Mouse (Mus musculus) heart, embryonic 12.5 days (tissue): ENCODE measurements around the gene Fkbp5. TPM values are rescaled to one million over a fixed set of nuclear protein-coding genes. Genes with fewer than 3 reads are reported as not detected.
"Not testable (repeated sequence)": the region's sequence is repeated elsewhere in the genome, so short reads cannot be mapped to it uniquely, and the experiment has no call there.

Experiments
- ATAC-seq: fragments of 200-750 bp; cut with Nextera tagmentation; 2 replicates; pipeline ENCODE4 v1.8.0; 2017; ENCODE audit warnings: moderate TSS enrichment, moderate library complexity; ENCODE audit not compliant: insufficient number of reproducible peaks, low FRiP score
- H3K27ac ChIP-seq: fragments of 300-500 bp; sonication (generic); 2 replicates; pipeline ENCODE4 v1.5.1; 2016; ENCODE audit warnings: mild to moderate bottlenecking, moderate library complexity; ENCODE audit not compliant: poor library complexity, severe bottlenecking
- H3K27me3 ChIP-seq: fragments of 300-500 bp; sonication (generic); replicated peaks from 2 replicates; pipeline ENCODE4 v1.6.1; 2016; ENCODE audit warnings: mild to moderate bottlenecking, moderate library complexity
- H3K36me3 ChIP-seq: fragments of 300-500 bp; sonication (generic); 2 replicates; pipeline ENCODE4 v1.6.1; 2016; ENCODE audit warnings: mild to moderate bottlenecking, moderate library complexity
- H3K4me1 ChIP-seq: fragments of 300-500 bp; sonication (generic); replicated peaks from 2 replicates; pipeline ENCODE4 v1.6.1; 2016; ENCODE audit warnings: mild to moderate bottlenecking
- H3K4me2 ChIP-seq: fragments of 300-500 bp; sonication (generic); 2 replicates; pipeline ENCODE4 v1.6.1; 2016; ENCODE audit warnings: mild to moderate bottlenecking, moderate library complexity
- H3K4me3 ChIP-seq: fragments of 300-500 bp; sonication (generic); 2 replicates; pipeline ENCODE4 v1.5.1; 2016; ENCODE audit warnings: mild to moderate bottlenecking
- H3K9ac ChIP-seq: fragments of 300-500 bp; sonication (generic); 2 replicates; pipeline ENCODE4 v1.6.1; 2016; ENCODE audit warnings: mild to moderate bottlenecking, moderate library complexity
- H3K9me3 ChIP-seq: fragments of 300-500 bp; sonication (generic); replicated peaks from 2 replicates; pipeline ENCODE4 v1.6.1; 2016; ENCODE audit warnings: mild to moderate bottlenecking, moderate library complexity
- WGBS: fragments of 180-500 bp; shearing (Covaris S2); methylation state at CpG from one replicate; pipeline ENCODE4 v1.1.7; 2016; 5-methylcytosine and 5-hydroxymethylcytosine counted together
- polyA plus RNA-seq: library from polyadenylated mRNA; unstranded; fragments of >200 nt; fragmentation: Nextera tagmentation; extraction: Ambion mirVana; gene quantifications from 2 replicates; pipeline ENCODE4 v1.2.1, GENCODE M21; 2016

Gene Fkbp5
- polyA plus RNA-seq, 1 experiment from 2014 or later, result 16.0 TPM

- H3K9ac ChIP-seq, result no peak overlapping the region
- 81% methylated on average over 6 of the region's 6 CpGs for WGBS
- no peak overlapping the region for H3K4me2 ChIP-seq
- peaks cover 11% of the 10 kb centered on the region for H3K4me1 ChIP-seq
- H3K4me3 ChIP-seq, result no peak overlapping the region
- ATAC-seq, result no peak
- 0 out of 2 replicates have a peak, but pooled peaks cover 8% of the 10 kb centered on the region for H3K36me3 ChIP-seq
- H3K27me3 ChIP-seq, result no peaks in the 10 kb centered on the region
- no peaks in the 10 kb centered on the region for H3K9me3 ChIP-seq
- no peak overlapping the region for H3K27ac ChIP-seq
These were observed 84.3 kb downstream of the Fkbp5 start for GRCm38 (mm10) chr17:28433029-28433428.

GRCm38 (mm10) chr17:28431931-28432335, 85.4 kb downstream of the Fkbp5 start:
- Histone ChIP-seq H3K27ac (no peak overlapping the region), H3K9me3 (no peaks in the 10 kb centered on the region), H3K4me2 (no peak overlapping the region), H3K4me3 (no peak overlapping the region), H3K4me1 (peaks cover 11% of the 10 kb centered on the region), H3K36me3 (peaks cover 10% of the 10 kb centered on the region; the same call in 1 of the 2 replicates), H3K27me3 (no peaks in the 10 kb centered on the region), H3K9ac (no peak overlapping the region)
- ATAC-seq, result no peak
- 83% methylated on average over 6 of the region's 6 CpGs for WGBS

- Histone ChIP-seq H3K4me3 (no peak overlapping the region), H3K9ac (no peak overlapping the region), H3K4me1 (peaks cover 11% of the 10 kb centered on the region), H3K4me2 (no peak overlapping the region), H3K27ac (no peak overlapping the region), H3K27me3 (no peaks in the 10 kb centered on the region), H3K36me3 (peaks cover 10% of the 10 kb centered on the region; the same call in 1 of the 2 replicates), H3K9me3 (no peaks in the 10 kb centered on the region)
- 83% methylated on average over 7 of the region's 7 CpGs for WGBS
- ATAC-seq, result no peak
These were observed 86.3 kb downstream of the Fkbp5 start for GRCm38 (mm10) chr17:28431038-28431437.

- no peak overlapping the region for H3K27ac ChIP-seq
- 0 out of 2 replicates have a peak, but pooled peaks have one; percentile 22 for ATAC-seq
These were observed 88.7 kb downstream of the Fkbp5 start for GRCm38 (mm10) chr17:28428474-28429258.

GRCm38 (mm10) chr17:28427666-28428065, 89.7 kb downstream of the Fkbp5 start:
- ATAC-seq, result no peak
- Histone ChIP-seq H3K4me1 (peaks cover 11% of the 10 kb centered on the region), H3K36me3 (peaks cover 8% of the 10 kb centered on the region; the same call in 1 of the 2 replicates), H3K27ac (no peak overlapping the region), H3K4me2 (no peak overlapping the region), H3K9me3 (no peaks in the 10 kb centered on the region), H3K9ac (no peak overlapping the region), H3K27me3 (no peaks in the 10 kb centered on the region), H3K4me3 (no peak overlapping the region)
- WGBS, result 88% methylated on average over 6 of the region's 6 CpGs

More at GRCm38 (mm10) chr17:28428474-28429258, 88.7 kb downstream of the Fkbp5 start:
- no peak overlapping the region for H3K4me3 ChIP-seq
- no peak overlapping the region for H3K4me2 ChIP-seq
- H3K27me3 ChIP-seq, result no peaks in the 10 kb centered on the region
- 60% methylated on average over 15 of the region's 15 CpGs for WGBS
- H3K36me3 ChIP-seq, result peaks cover 8% of the 10 kb centered on the region; the same call in 1 of the 2 replicates
- peaks cover 11% of the 10 kb centered on the region for H3K4me1 ChIP-seq
- H3K9ac ChIP-seq, result no peak overlapping the region
- no peaks in the 10 kb centered on the region for H3K9me3 ChIP-seq

- no peak overlapping the region for H3K4me2 ChIP-seq
- no peaks in the 10 kb centered on the region for H3K9me3 ChIP-seq
- peaks cover 8% of the 10 kb centered on the region; the same call in 1 of the 2 replicates for H3K36me3 ChIP-seq
- H3K4me3 ChIP-seq, result no peak overlapping the region
- 84% methylated on average over 6 of the region's 6 CpGs for WGBS
- no peak overlapping the region for H3K27ac ChIP-seq
- ATAC-seq, result no peak
- H3K4me1 ChIP-seq, result peaks cover 25% of the 10 kb centered on the region
- H3K27me3 ChIP-seq, result no peaks in the 10 kb centered on the region
- no peak overlapping the region for H3K9ac ChIP-seq
These were observed 93.0 kb downstream of the Fkbp5 start for GRCm38 (mm10) chr17:28424373-28424772.

GRCm38 (mm10) chr17:28421071-28421470, 96.3 kb downstream of the Fkbp5 start:
- Histone ChIP-seq H3K9me3 (no peaks in the 10 kb centered on the region), H3K27ac (peak overlapping the region; percentile 49), H3K4me2 (peak overlapping the region; percentile 50), H3K27me3 (no peaks in the 10 kb centered on the region), H3K36me3 (no peaks in the 10 kb centered on the region), H3K4me3 (no peak overlapping the region), H3K4me1 (peaks cover 19% of the 10 kb centered on the region), H3K9ac (no peak overlapping the region)
- 68% methylated on average over 5 of the region's 5 CpGs for WGBS
- ATAC-seq, result no peak

GRCm38 (mm10) chr17:28420229-28421051, 96.9 kb downstream of the Fkbp5 start:
- Histone ChIP-seq H3K4me3 (no peak overlapping the region), H3K27me3 (no peaks in the 10 kb centered on the region), H3K27ac (peak overlapping the region; percentile 49), H3K36me3 (no peaks in the 10 kb centered on the region), H3K4me1 (peaks cover 19% of the 10 kb centered on the region), H3K9me3 (no peaks in the 10 kb centered on the region), H3K9ac (no peak overlapping the region; the same call in none of the 2 replicates), H3K4me2 (peak overlapping the region; percentile 50)
- ATAC-seq, result no peak
- WGBS, result 42% methylated on average over 12 of the region's 12 CpGs

GRCm38 (mm10) chr17:28419636-28420035, 97.7 kb downstream of the Fkbp5 start:
- 75% methylated on average over 6 of the region's 6 CpGs for WGBS
- no peaks in the 10 kb centered on the region for H3K9me3 ChIP-seq
- H3K27ac ChIP-seq, result peak overlapping the region; percentile 40; the same call in 1 of the 2 replicates
- no peak overlapping the region for H3K4me2 ChIP-seq
- H3K27me3 ChIP-seq, result no peaks in the 10 kb centered on the region
- no peak overlapping the region for H3K4me3 ChIP-seq
- H3K9ac ChIP-seq, result no peak overlapping the region
- ATAC-seq, result no peak
- H3K4me1 ChIP-seq, result peaks cover 19% of the 10 kb centered on the region
- H3K36me3 ChIP-seq, result no peaks in the 10 kb centered on the region

GRCm38 (mm10) chr17:28418954-28419353, 98.4 kb downstream of the Fkbp5 start:
- WGBS, result 79% methylated on average over 1 of the region's 1 CpGs
- Histone ChIP-seq H3K4me3 (no peak overlapping the region), H3K9ac (no peak overlapping the region), H3K4me2 (no peak overlapping the region), H3K36me3 (no peaks in the 10 kb centered on the region), H3K27me3 (no peaks in the 10 kb centered on the region), H3K4me1 (peaks cover 19% of the 10 kb centered on the region), H3K27ac (no peak overlapping the region), H3K9me3 (no peaks in the 10 kb centered on the region)
- no peak for ATAC-seq

- not testable (repeated sequence) for H3K36me3 ChIP-seq, H3K9ac ChIP-seq, H3K27ac ChIP-seq, H3K4me3 ChIP-seq, H3K27me3 ChIP-seq, ATAC-seq, H3K4me2 ChIP-seq, H3K9me3 ChIP-seq
- peaks cover 19% of the 10 kb centered on the region for H3K4me1 ChIP-seq
These were observed 98.8 kb downstream of the Fkbp5 start for GRCm38 (mm10) chr17:28418481-28418880.
